Mouse (Mus musculus) ES-E14 (cell line): ENCODE measurements at regions not wholly inside any gene's neighbourhood (a gene's known extent, or its start where the extent isn't known, plus 50 kb on each side); places are given as distances from the start of the nearest gene placed in this dataset.

Experiments
- CHD2 ChIP-seq: IDR thresholded peaks from 2 replicates; pipeline ENCODE4 v1.6.1; 2014; ENCODE audit warnings: mild to moderate bottlenecking, low read depth, low read length, inconsistent platforms
- MAFK ChIP-seq: IDR thresholded peaks from 2 replicates; pipeline ENCODE4 v1.6.1; 2014; ENCODE audit warnings: mild to moderate bottlenecking, low read depth, low read length, inconsistent platforms; ENCODE audit not compliant: insufficient read depth
- ZNF384 ChIP-seq: IDR thresholded peaks from 2 replicates; pipeline ENCODE4 v1.6.1; 2012; ENCODE audit warnings: low read depth, low read length, inconsistent platforms

- TF ChIP-seq MAFK = no peak
- TF ChIP-seq CHD2 = no peak
- TF ChIP-seq ZNF384 = no peak
Observed at GRCm38 (mm10) chr3:15156681-15157080, 175.4 kb downstream of the Gm9733 start.
